Mouse (Mus musculus): Measurements from ENCODE around the gene Bicral. TPM values are rescaled to one million over a fixed set of nuclear protein-coding genes. Genes with fewer than 3 reads are reported as not detected.
A peak's percentile ranks its signal among the peaks of the same experiment; 100 is the strongest.

The Bicral gene
- polyA plus RNA-seq, 1 experiment, result 11.4 TPM

- Histone ChIP-seq H3K4me3 (ENCODE audit: insufficient read depth, low read depth, low read length) (no peak within 1 kb of the TSS), H3K36me3 (ENCODE audit: control insufficient read depth, insufficient read depth, low read length) (no peaks in the 10 kb centered on the region), H3K27ac (ENCODE audit: insufficient read depth, low read depth, low read length) (no peak within 1 kb of the TSS), H3K27me3 (replicated peaks; ENCODE audit: control insufficient read depth, insufficient read depth, low read length) (no peaks in the 10 kb centered on the region), H3K4me1 (ENCODE audit: control insufficient read depth, insufficient read depth, low read length) (no peaks in the 10 kb centered on the region)
- WGBS, result 53% methylated on average over 2 of the region's 2 CpGs
- DNase-seq, result no peak
- no peak for TF ChIP-seq POLR2A (IDR thresholded peaks at IDR 0.05; ENCODE audit: low read depth, low read length)
These were observed 94.7 kb downstream of the Bicral start, which contains the start of gene Ptcra for GRCm38 (mm10) chr17:46763544-46763943. TSS of gene Ptcra (minus strand) at chr17:46763712.

GRCm38 (mm10) chr17:46758753-46759152, 99.5 kb downstream of the Bicral start:
- H3K27ac ChIP-seq (ENCODE audit: insufficient read depth, low read depth, low read length), result no peak overlapping the region
- TF ChIP-seq CTCF (conservative IDR thresholded peaks at IDR 0.05; ENCODE audit: insufficient read depth, insufficient read length, low read depth, low read length) (no peak), POLR2A (IDR thresholded peaks at IDR 0.05; ENCODE audit: low read depth, low read length) (no peak)
- no peaks in the 10 kb centered on the region for H3K27me3 ChIP-seq (replicated peaks; ENCODE audit: control insufficient read depth, insufficient read depth, low read length)
- no peaks in the 10 kb centered on the region for H3K4me1 ChIP-seq (ENCODE audit: control insufficient read depth, insufficient read depth, low read length)
- no peaks in the 10 kb centered on the region for H3K36me3 ChIP-seq (ENCODE audit: control insufficient read depth, insufficient read depth, low read length)
- WGBS, result 88% methylated on average over 12 of the region's 12 CpGs
- DNase-seq, result no peak
- H3K4me3 ChIP-seq (ENCODE audit: insufficient read depth, low read depth, low read length), result no peak overlapping the region

DNA sequence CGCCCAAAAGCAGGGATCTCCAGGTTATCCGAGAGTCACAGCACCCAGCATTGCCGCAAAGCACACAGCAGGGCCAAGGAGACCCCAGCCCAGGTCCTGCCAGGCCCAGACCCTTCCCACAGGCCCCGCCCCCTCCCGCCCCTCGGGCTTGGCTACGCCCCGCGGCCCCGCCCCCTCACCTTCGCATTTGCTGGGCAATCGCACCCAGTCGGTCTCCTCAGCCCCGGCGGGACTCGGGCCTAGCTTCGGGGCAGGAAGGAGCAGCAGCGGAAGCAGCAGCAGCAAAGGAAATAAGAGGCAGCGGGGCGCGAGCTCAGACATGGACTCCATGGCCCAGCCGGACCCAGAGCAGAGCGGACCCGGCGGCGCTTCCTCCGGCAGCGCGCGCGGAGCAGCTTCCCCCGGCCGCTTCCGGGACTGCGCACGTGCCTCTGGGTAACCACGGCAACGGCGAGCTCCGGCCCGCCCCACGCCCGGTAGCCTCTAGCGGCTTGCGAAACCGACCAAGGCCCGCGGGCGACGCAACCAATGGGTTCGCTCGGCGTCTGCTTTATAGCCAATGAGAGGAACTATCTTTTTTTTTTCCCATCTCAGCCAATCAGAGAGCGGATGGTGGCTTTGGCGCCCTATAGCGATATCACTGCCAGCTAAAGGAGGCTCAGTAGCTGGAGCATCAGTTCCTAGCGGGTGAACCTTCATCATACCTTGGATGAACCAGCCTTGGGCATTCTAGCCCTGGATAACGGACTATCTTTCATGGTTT, 106.3 kb downstream of the Bicral start, which contains the start of gene Cnpy3:
Gene Cnpy3 (minus strand): TSS at position 421 of the 763 bp plus-strand sequence.
- Histone ChIP-seq H3K36me3 (ENCODE audit: control insufficient read depth, insufficient read depth, low read length) (no peaks in the 10 kb centered on the region), H3K27ac (ENCODE audit: insufficient read depth, low read depth, low read length) (peak within 1 kb of the TSS; percentile 64; the same call in 1 of the 2 replicates), H3K27me3 (replicated peaks; ENCODE audit: control insufficient read depth, insufficient read depth, low read length) (no peaks in the 10 kb centered on the region), H3K4me1 (ENCODE audit: control insufficient read depth, insufficient read depth, low read length) (peaks cover 4% of the 10 kb centered on the region; the same call in 1 of the 2 replicates), H3K4me3 (ENCODE audit: insufficient read depth, low read depth, low read length) (peak within 1 kb of the TSS; percentile 80)
- under 1% methylated on average over 58 of the region's 58 CpGs for whole genome bisulfite sequencing
- peak; percentile 99 for DNase-seq
- TF ChIP-seq POLR2A (IDR thresholded peaks at IDR 0.05; ENCODE audit: low read depth, low read length) (peak; percentile 42), CTCF (conservative IDR thresholded peaks at IDR 0.05; ENCODE audit: insufficient read depth, insufficient read length, low read depth, low read length) (no peak)

DNA sequence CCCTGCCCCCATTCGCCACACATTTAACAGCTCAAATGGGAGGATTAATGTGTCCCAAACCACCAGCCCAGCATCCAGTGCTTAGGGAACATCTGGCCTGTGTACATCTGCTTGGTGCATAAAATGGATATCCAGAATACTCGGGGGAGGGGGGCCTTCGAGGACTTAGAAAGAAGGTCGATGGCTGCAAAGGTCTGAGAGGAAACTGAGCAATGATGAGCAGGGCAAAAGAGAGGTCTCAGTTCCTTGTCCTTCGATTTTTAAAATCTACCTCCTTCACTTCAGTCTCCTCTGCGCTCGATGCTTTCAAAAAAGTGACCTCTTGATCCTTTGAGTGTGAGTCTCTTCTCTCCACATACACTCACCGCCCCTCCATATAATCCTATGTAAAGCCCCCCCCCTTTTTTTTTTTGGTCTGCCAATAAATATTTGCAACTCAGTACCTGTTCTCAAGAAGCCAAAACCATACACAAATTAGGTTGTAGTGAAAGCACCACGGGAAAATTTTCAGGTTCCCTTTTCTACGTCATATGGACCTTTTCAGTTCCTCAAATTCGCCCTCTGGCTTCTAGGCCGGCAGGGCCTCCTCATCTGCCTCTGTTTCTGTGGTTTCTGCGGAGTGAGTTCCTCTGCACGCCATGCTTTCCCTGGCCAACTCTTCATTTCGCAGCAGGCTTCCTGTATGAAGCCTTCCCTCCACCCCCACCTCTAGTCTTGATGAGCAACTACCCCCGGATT, 107.1 kb downstream of the Bicral start:
- WGBS, result 13% methylated on average over 16 of the region's 16 CpGs
- no peak for TF ChIP-seq POLR2A (IDR thresholded peaks at IDR 0.05; ENCODE audit: low read depth, low read length)
- TF ChIP-seq CTCF (conservative IDR thresholded peaks at IDR 0.05; ENCODE audit: insufficient read depth, insufficient read length, low read depth, low read length), result no peak
- Histone ChIP-seq H3K27me3 (replicated peaks; ENCODE audit: control insufficient read depth, insufficient read depth, low read length) (no peaks in the 10 kb centered on the region), H3K36me3 (ENCODE audit: control insufficient read depth, insufficient read depth, low read length) (no peaks in the 10 kb centered on the region), H3K27ac (ENCODE audit: insufficient read depth, low read depth, low read length) (peak overlapping the region; percentile 53; the same call in 1 of the 2 replicates), H3K4me3 (ENCODE audit: insufficient read depth, low read depth, low read length) (peak overlapping the region; percentile 80), H3K4me1 (ENCODE audit: control insufficient read depth, insufficient read depth, low read length) (peaks cover 4% of the 10 kb centered on the region; the same call in 1 of the 2 replicates)
- no peak for DNase-seq

DNA sequence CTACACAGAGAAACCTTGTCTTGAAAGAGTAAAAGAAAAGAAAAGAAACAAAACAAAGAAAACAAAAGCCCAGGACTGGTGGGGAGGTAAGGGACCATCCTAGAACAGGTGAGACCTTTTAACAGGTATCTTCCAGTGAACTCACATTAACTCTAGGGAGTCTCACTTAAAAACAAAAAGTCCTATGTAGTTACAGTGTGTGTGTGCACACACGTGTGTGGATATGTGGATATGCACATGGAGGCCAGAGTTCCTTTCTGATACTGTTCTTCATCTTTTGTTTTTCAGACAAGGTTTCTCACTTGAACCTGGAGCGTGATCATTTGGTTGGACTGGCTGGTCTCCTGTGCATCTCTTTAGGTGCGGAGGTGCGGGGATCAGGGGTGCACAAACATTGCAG, 107.7 kb downstream of the Bicral start:
- 92% methylated on average over 4 of the region's 4 CpGs for WGBS
- peaks cover 4% of the 10 kb centered on the region; the same call in 1 of the 2 replicates for H3K4me1 ChIP-seq (ENCODE audit: control insufficient read depth, insufficient read depth, low read length)
- H3K36me3 ChIP-seq (ENCODE audit: control insufficient read depth, insufficient read depth, low read length), result no peaks in the 10 kb centered on the region
- H3K4me3 ChIP-seq (ENCODE audit: insufficient read depth, low read depth, low read length), result no peak overlapping the region
- DNase-seq, result no peak
- H3K27me3 ChIP-seq (replicated peaks; ENCODE audit: control insufficient read depth, insufficient read depth, low read length), result no peaks in the 10 kb centered on the region
- no peak overlapping the region for H3K27ac ChIP-seq (ENCODE audit: insufficient read depth, low read depth, low read length)
- TF ChIP-seq POLR2A (IDR thresholded peaks at IDR 0.05; ENCODE audit: low read depth, low read length) (no peak), CTCF (conservative IDR thresholded peaks at IDR 0.05; ENCODE audit: insufficient read depth, insufficient read length, low read depth, low read length) (no peak)

GRCm38 (mm10) chr17:46749282-46749681, 109.0 kb downstream of the Bicral start:
- Histone ChIP-seq H3K4me1 (ENCODE audit: control insufficient read depth, insufficient read depth, low read length) (peaks cover 4% of the 10 kb centered on the region; the same call in 1 of the 2 replicates), H3K4me3 (ENCODE audit: insufficient read depth, low read depth, low read length) (no peak overlapping the region), H3K27ac (ENCODE audit: insufficient read depth, low read depth, low read length) (no peak overlapping the region), H3K36me3 (ENCODE audit: control insufficient read depth, insufficient read depth, low read length) (no peaks in the 10 kb centered on the region), H3K27me3 (replicated peaks; ENCODE audit: control insufficient read depth, insufficient read depth, low read length) (no peaks in the 10 kb centered on the region)
- 89% methylated on average over 5 of the region's 5 CpGs for WGBS
- no peak for TF ChIP-seq POLR2A (IDR thresholded peaks at IDR 0.05; ENCODE audit: low read depth, low read length)
- no peak for TF ChIP-seq CTCF (conservative IDR thresholded peaks at IDR 0.05; ENCODE audit: insufficient read depth, insufficient read length, low read depth, low read length)
- DNase-seq, result no peak

Other genes with a start within 250 kb of the Bicral start
- gene Ptk7, start 229.0 kb downstream of the Bicral start, polyA plus RNA-seq (2012; rRNA removed), result 8.1 and 9.4 TPM in 2 replicates
- gene Klc4, start 212.5 kb downstream of the Bicral start, polyA plus RNA-seq (2012; rRNA removed), result 60.7 and 62.8 TPM in 2 replicates
- 116 and 134 TPM in 2 replicates for gene Mrpl2, start 212.3 kb downstream of the Bicral start, polyA plus RNA-seq (2012; rRNA removed)
- gene Cul7, start 208.1 kb downstream of the Bicral start, polyA plus RNA-seq (2012; rRNA removed), result 30.2 and 34.0 TPM in 2 replicates
- 37.1 and 41.1 TPM in 2 replicates for gene Rrp36, start 184.1 kb downstream of the Bicral start, polyA plus RNA-seq (2012; rRNA removed)
- 89.2 and 99.3 TPM in 2 replicates for gene Mea1, start 179.7 kb downstream of the Bicral start, polyA plus RNA-seq (2012; rRNA removed)
- gene Klhdc3, start 177.6 kb downstream of the Bicral start, polyA plus RNA-seq (2012; rRNA removed), result 88.6 and 90.6 TPM in 2 replicates
- 37.2 and 38.9 TPM in 2 replicates for gene Ppp2r5d, start 153.4 kb downstream of the Bicral start, polyA plus RNA-seq (2012; rRNA removed)
- 68.2 and 84.1 TPM in 2 replicates for gene Pex6, start 147.0 kb downstream of the Bicral start, polyA plus RNA-seq (2012; rRNA removed)
- 54.3 and 59.7 TPM in 2 replicates for gene Gnmt, start 129.3 kb downstream of the Bicral start, polyA plus RNA-seq (2012; rRNA removed)
- 48.3 and 51.4 TPM in 2 replicates for gene Cnpy3, start 106.3 kb downstream of the Bicral start, polyA plus RNA-seq (2012; rRNA removed)
- 0.06 TPM in 1 of 2 replicates, not detected in the other for gene Ptcra, start 94.8 kb downstream of the Bicral start, polyA plus RNA-seq (2012; rRNA removed)
- 131 and 174 TPM in 2 replicates for gene 2310039H08Rik, start 85.8 kb downstream of the Bicral start, polyA plus RNA-seq (2012; rRNA removed)
- 30.5 and 38.4 TPM in 2 replicates for gene Rpl7l1, start 75.8 kb downstream of the Bicral start, polyA plus RNA-seq (2012; rRNA removed)
- gene Tbcc, start 32.2 kb upstream of the Bicral start, polyA plus RNA-seq (2012; rRNA removed), result 17.2 and 19.6 TPM in 2 replicates
- not detected in 2 replicates for gene Prph2, start 52.0 kb upstream of the Bicral start, polyA plus RNA-seq (2012; rRNA removed)
- 25.3 and 27.2 TPM in 2 replicates for gene Ubr2, start 152.1 kb upstream of the Bicral start, polyA plus RNA-seq (2012; rRNA removed)